In genomic region chr13:49058528-49058927, GRCm38 (mm10) we compare ENCODE assay signal across 8 mouse cellular contexts.
DNase-seq lines count a peak whose midpoint lies in the region; ATAC-seq and TF ChIP-seq lines count a peak whose summit lies in the region.

No protein-coding gene starts in this region.

- ATAC-seq in frontal cortex, adult (ENCODE audit: low TSS enrichment): 0 out of 2 replicates have a peak, but pooled peaks have one; percentile 32
- ATAC-seq in megakaryocyte, adult 5-6 weeks (ENCODE audit: poor library complexity, severe bottlenecking): peak; percentile 50

- peak; percentile 57; the same call in 1 of the 2 replicates for TF ChIP-seq CTCF in testis, adult 2 months (IDR thresholded peaks at IDR 0.05; ENCODE audit: control insufficient read depth, insufficient read depth, insufficient replicate concordance, low read depth, low read length)

- H3K4me3 ChIP-seq in testis, adult 2 months (ENCODE audit: control insufficient read depth, low read depth, low read length): no peak overlapping the region

- H3K36me3 ChIP-seq in testis, adult 2 months (ENCODE audit: control insufficient read depth, insufficient read depth, low read length): no peaks in the 10 kb centered on the region

- no peak for DNase-seq in frontal cortex, postnatal 25 days (ENCODE audit: low spot score in 2 of 2)
- no peak for DNase-seq in testis, postnatal 14 days (ENCODE audit: low spot score)
- peak; percentile 42 for DNase-seq in gastrocnemius, postnatal 25 days
- no peak for DNase-seq in yolk sac, embryonic 10.5 days (ENCODE audit: low spot score)
- no peak for DNase-seq in layer of hippocampus, adult 9-11 months

- peaks cover 3% of the 10 kb centered on the region; the same call in 1 of the 2 replicates for H3K4me1 ChIP-seq in testis, adult 2 months (ENCODE audit: control insufficient read depth, insufficient read depth, low read length)

- TF ChIP-seq POLR2A in testis, adult 2 months (IDR thresholded peaks at IDR 0.05; ENCODE audit: control insufficient read depth, low read depth, low read length): no peak

- H3K27ac ChIP-seq in testis, adult 2 months (ENCODE audit: control insufficient read depth, insufficient read depth, low read depth, low read length): no peak overlapping the region

- H3K27me3 ChIP-seq in testis, adult 2 months (ENCODE audit: control insufficient read depth, insufficient read depth, low read length): no peaks in the 10 kb centered on the region
